Mouse (Mus musculus): ENCODE data around the gene Ccdc88b.

DNA sequence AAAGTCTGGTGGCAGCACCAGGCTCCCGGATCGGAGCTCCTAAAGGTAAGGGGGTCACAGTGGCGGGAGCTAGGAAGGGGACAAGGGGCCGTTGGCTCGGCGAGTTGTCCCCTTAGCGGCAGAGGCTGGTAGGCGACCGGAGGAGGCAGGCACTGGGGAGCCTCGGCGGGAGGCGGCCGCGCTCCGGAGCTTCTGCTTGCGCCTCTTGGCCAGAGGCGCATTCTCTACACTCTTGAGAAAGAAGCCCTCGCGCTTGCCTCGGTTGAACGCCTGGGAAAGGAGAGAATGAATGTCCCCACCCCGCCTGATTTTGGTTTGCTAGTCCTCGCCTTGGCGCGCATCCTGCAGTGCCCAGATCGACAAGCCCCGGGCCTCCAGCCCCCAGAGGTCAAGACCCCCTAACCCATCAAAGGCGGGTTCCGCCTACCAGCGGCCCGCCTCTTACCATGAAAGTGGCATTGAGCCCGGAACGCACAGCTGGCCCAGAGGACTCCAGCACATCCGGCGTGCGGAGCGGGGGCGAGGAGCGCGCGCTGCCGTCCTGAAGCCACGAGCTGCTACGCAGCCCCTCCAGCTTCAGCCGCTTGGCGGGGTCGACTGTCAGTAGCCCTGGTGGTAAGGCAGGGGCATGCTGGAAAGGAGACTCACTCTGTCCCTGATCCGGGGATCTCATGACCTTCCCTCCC is 28.0 kb downstream of the Ccdc88b start:
- TF ChIP-seq CTCF (IDR thresholded peaks at IDR 0.05; ENCODE audit: extremely low read depth, insufficient read depth, insufficient read length, insufficient replicate concordance) (no peak), POLR2A (IDR thresholded peaks at IDR 0.05; ENCODE audit: low read depth, low read length) (no peak)
